Mouse (Mus musculus): ENCODE measurements around the gene Zfp974.

DNA sequence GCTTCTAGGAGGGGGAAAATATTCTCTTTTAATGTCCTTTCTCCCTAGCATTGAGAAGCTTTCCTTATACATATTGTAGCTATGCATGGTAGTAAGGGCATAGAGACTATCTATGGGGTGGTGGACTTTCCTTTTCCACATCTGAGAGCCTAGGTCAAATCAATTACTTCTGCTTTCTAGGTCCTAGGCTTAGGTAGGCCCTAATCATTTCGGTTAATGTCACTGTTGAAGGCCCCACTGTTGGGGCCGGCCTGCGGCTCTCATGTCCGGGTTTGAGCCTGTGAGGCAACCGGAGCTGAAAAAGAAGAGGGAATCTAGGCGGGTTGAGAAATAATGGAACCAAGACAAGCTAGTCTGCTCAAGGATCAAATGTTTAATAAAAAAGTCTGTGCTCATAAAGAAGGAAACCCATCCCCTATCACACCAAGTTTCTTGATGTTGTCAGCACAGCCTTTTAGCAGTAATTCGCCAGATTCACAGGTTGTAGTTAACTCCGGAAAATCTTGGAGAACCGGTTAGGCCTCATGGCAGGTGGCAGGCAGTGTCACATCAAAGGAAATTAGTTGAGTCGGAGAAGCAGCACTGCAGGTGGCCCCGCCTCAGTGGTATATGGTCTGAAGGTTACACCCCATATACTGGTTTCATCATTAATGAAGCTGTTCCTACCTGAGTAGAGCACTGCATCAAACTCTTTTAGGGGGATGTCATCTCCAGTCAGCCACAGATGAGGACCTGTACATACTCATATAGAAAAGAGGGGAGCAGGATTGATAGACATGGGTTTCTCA, 24.0 kb downstream of the Zfp974 start:
- TF ChIP-seq CTCF (IDR thresholded peaks at IDR 0.05; ENCODE audit: insufficient read depth, low read length) (no peak), POLR2A (IDR thresholded peaks at IDR 0.05; ENCODE audit: borderline replicate concordance, extremely low read depth, low read depth, low read length) (no peak)
